Mouse (Mus musculus): Measurements from ENCODE around the gene Man2b1. TPM values are rescaled to one million over a fixed set of nuclear protein-coding genes. Genes with fewer than 3 reads are reported as not detected.
A peak's percentile ranks its signal among the peaks of the same experiment; 100 is the strongest.

Man2b1 gene
- polyA plus RNA-seq, 1 experiment from 2014 or later = 17.7 TPM

DNA sequence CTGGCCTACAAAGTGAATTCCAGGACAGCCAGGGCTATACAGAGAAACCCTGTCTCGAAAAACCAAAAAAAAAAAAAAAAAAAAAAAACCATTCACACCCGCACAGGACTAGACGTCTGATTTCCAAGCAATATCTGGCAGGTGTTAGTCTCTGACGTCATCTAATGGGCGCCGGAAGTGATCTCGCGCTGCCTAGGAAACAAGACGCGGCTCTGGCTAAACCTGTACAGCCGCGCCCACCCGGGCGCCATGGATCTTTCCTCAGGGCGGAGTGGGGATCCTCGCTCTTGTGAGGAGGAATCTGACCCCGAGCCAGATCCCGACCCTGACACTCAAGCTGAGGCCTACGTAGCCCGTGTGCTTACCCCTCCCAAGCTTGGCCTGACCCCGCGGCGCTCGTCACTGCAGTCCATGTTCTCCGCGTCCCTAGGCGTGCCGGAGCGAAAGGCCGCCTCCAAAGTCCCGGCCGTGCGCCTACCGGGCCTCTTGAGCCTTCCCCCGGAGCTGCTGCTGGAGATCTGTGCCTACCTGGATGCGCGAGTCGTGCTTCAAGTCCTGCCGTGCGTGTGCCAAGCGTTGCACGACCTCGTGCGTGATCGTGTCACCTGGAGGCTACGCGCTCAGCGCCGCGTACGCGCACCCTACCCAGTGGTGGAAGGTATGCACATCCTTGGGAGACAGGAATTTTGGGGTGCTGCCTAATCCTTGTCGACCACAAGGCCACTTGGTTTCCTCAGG, 23.0 kb upstream of the Man2b1 start, which contains the start of gene Fbxw9:
TSS of gene Fbxw9 (plus strand) at position 177 of the 738 bp plus-strand sequence.
- Histone ChIP-seq H3K4me3 (peak within 1 kb of the TSS; percentile 94), H3K4me1 (replicated peaks) (peaks cover 24% of the 10 kb centered on the region), H3K9ac (peak within 1 kb of the TSS; percentile 91), H3K27me3 (no peaks in the 10 kb centered on the region), H3K36me3 (peaks cover 46% of the 10 kb centered on the region), H3K27ac (peak within 1 kb of the TSS; percentile 70), H3K9me3 (no peaks in the 10 kb centered on the region), H3K4me2 (peak within 1 kb of the TSS; percentile 95)
- 0% methylated on average over 53 of the region's 53 CpGs for WGBS
- peak; percentile 92 for ATAC-seq (ENCODE audit: low FRiP score)

DNA sequence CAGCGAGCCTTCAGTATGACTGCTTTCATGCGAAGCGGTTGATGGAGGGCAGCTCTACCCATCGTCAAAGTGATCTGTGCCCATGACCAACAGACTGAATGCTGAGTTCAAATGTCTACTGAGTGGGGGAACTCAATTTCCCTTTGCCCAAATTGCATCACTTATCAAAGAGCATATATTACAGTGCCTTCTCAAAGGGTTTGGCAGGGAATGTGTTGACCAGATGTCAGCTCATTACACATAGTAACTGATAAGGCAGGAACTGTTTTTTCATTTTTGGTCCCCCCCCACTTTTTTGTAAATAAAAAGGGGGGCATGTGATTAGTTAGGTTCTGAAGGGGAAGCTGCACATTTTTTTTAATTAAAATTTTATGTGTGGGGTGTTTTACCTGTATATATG, 20.5 kb upstream of the Man2b1 start:
- ATAC-seq (ENCODE audit: low FRiP score) = no peak
- peaks cover 47% of the 10 kb centered on the region for H3K36me3 ChIP-seq

DNA sequence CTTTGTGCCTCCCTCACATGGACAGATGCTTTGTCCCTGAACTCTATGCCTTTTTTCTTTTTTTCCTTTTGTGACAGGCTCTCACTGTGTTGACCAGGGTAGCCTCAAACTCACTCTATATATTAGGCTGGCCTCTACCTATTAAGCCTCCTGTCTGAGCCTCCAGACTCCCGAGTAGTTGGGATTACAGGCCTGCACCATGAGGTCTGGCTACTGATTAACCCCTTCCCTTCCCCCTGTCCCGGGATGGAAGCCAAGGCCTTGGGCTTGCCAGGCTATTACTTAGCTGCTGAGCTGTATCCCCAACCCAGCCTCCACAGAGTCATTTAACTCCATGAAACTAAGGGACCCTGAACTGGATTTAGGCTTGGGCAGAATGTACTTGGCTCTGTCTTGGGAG, 17.9 kb upstream of the Man2b1 start:
- no peak overlapping the region for H3K27ac ChIP-seq
- ATAC-seq (ENCODE audit: low FRiP score) = no peak
- WGBS = 43% methylated on average over 2 of the region's 2 CpGs
- H3K4me1 ChIP-seq (replicated peaks) = peaks cover 24% of the 10 kb centered on the region
- peaks cover 62% of the 10 kb centered on the region for H3K36me3 ChIP-seq
- H3K9ac ChIP-seq = no peak overlapping the region
- no peak overlapping the region for H3K4me2 ChIP-seq
- H3K27me3 ChIP-seq = no peaks in the 10 kb centered on the region
- H3K4me3 ChIP-seq = no peak overlapping the region
- H3K9me3 ChIP-seq = no peaks in the 10 kb centered on the region

More for the DNA sequence above, 20.5 kb upstream of the Man2b1 start:
- Histone ChIP-seq H3K4me1 (replicated peaks) (peaks cover 24% of the 10 kb centered on the region), H3K27ac (no peak overlapping the region), H3K4me3 (no peak overlapping the region), H3K4me2 (peak overlapping the region; percentile 95; the same call in 1 of the 2 replicates), H3K9ac (no peak overlapping the region), H3K9me3 (no peaks in the 10 kb centered on the region), H3K27me3 (no peaks in the 10 kb centered on the region)
- 94% methylated on average over 4 of the region's 4 CpGs for WGBS

DNA sequence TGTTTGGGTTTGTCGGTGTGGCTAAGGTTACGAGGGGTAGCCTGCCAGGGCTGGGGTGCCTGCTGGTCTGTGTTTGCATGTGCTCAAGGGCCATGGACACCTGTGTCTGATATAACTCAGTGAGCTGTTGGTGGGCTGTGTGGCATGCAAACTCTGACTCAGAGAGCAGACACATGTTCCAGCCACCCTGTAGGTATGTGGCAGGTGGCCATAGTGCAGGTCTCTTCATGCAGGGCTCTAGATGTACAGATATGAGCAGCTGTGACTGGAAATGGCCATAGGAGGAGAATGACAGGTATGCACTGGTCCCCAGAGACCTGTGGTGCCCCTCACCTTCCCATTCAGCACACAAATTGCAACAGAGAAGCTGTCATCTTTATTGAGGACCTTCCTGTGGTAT, 15.9 kb upstream of the Man2b1 start:
- no peak for ATAC-seq (ENCODE audit: low FRiP score)
- no peak overlapping the region for H3K27ac ChIP-seq
- no peaks in the 10 kb centered on the region for H3K27me3 ChIP-seq
- no peak overlapping the region for H3K9ac ChIP-seq
- no peaks in the 10 kb centered on the region for H3K9me3 ChIP-seq
- peaks cover 58% of the 10 kb centered on the region for H3K36me3 ChIP-seq
- peaks cover 14% of the 10 kb centered on the region for H3K4me1 ChIP-seq (replicated peaks)
- no peak overlapping the region for H3K4me3 ChIP-seq
- H3K4me2 ChIP-seq = no peak overlapping the region
- 91% methylated on average over 2 of the region's 2 CpGs for WGBS

DNA sequence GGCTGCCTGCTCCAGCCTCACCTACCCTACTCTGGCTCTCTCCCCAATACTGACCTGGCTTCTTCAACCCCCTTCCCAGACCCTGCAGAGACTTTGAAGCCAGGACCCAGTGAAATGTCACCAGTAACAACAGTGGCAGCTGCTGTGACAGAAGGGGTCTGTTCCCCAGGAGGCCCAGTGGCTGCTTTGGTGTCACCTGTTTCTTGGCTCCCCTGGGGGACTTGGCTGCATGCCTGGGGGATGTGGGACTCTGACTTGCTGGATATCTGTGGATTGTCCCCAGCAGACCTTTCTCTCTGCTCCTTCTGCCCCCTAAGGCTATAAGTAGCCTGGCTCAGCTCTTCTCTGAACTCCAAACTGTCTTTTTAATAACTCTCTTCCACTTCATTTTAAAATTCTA, 15.1 kb upstream of the Man2b1 start, which contains the start of gene Gm5741:
TSS of gene Gm5741 (minus strand) at position 1 of the 400 bp plus-strand sequence.
- Histone ChIP-seq H3K27me3 (no peaks in the 10 kb centered on the region), H3K4me3 (no peak within 1 kb of the TSS), H3K9ac (peak within 1 kb of the TSS; percentile 35; the same call in 1 of the 2 replicates), H3K4me2 (no peak within 1 kb of the TSS), H3K9me3 (no peaks in the 10 kb centered on the region), H3K4me1 (replicated peaks) (peaks cover 17% of the 10 kb centered on the region), H3K36me3 (peaks cover 50% of the 10 kb centered on the region), H3K27ac (no peak within 1 kb of the TSS)
- ATAC-seq (ENCODE audit: low FRiP score) = no peak

DNA sequence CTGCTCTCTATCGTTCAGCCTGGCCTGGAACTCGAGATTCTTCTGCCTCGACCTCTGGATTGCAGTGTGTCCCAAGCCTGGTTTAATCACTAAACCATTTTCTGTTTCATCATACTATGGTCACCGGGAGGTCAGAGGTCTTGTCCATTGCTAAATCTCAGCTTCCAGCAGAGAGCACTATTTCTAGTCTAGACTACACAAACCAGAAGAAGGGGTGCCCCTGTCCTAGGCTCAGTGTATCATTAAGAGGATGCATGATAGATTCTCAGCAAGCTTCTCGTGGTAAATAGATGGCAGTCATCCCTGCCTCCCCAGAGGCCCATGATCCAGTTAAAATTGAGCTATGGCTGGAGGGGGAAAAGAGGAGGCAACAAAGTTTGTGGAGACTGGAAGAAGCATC, 12.0 kb upstream of the Man2b1 start:
- ATAC-seq (ENCODE audit: low FRiP score) = no peak
- no peaks in the 10 kb centered on the region for H3K9me3 ChIP-seq
- peak overlapping the region; percentile 94 for H3K27ac ChIP-seq
- peak overlapping the region; percentile 89; the same call in 1 of the 2 replicates for H3K9ac ChIP-seq
- peak overlapping the region; percentile 68 for H3K4me2 ChIP-seq
- peaks cover 61% of the 10 kb centered on the region for H3K36me3 ChIP-seq
- WGBS = 86% methylated on average over 5 of the region's 5 CpGs
- no peaks in the 10 kb centered on the region for H3K27me3 ChIP-seq
- H3K4me3 ChIP-seq = peak overlapping the region; percentile 87
- H3K4me1 ChIP-seq (replicated peaks) = peaks cover 22% of the 10 kb centered on the region

DNA sequence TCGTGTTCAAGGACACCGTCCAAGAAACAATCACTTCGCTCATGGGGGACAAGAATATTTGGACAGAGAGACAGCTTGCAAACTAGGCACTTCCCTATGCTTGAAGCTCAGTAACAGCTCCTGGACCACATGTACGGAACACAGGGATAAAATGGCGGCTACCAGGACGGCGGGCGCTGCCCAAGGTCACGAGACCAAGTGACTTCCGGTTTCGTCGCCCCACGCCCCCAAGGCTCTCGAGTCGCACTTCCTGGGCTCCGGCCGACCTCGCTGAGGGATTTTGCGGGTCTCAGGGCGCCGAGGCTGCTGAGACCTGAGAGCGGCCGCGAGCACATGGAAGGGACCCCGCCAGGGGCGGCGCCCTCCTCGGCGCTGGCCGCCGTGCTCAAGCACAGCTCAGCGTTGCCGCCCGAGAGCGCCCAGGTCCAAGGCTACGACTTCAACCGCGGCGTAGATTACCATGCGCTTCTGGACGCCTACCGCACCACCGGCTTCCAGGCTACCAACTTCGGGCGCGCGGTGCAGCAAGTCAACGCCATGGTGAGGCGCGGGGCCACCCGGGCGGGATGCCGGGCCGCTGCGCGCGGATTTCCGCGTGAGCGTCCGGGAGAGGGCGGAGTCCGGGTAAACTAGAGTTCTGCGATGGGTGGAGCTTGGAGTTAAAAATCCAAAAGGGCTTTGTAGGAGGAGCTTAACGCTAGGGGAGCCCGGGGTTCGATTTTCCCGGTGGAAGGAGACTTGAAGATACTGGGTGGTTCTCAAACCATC, 11.4 kb upstream of the Man2b1 start, which contains the start of gene Dhps:
TSS of gene Dhps (plus strand) at position 244 of the 768 bp plus-strand sequence.
- peaks cover 61% of the 10 kb centered on the region for H3K36me3 ChIP-seq
- peak within 1 kb of the TSS; percentile 68 for H3K4me2 ChIP-seq
- peak within 1 kb of the TSS; percentile 89 for H3K9ac ChIP-seq
- under 1% methylated on average over 68 of the region's 68 CpGs for WGBS
- peaks cover 23% of the 10 kb centered on the region for H3K4me1 ChIP-seq (replicated peaks)
- peak within 1 kb of the TSS; percentile 94 for H3K27ac ChIP-seq
- peak within 1 kb of the TSS; percentile 87 for H3K4me3 ChIP-seq
- H3K9me3 ChIP-seq = no peaks in the 10 kb centered on the region
- no peaks in the 10 kb centered on the region for H3K27me3 ChIP-seq
- ATAC-seq (ENCODE audit: low FRiP score) = peak; percentile 89

DNA sequence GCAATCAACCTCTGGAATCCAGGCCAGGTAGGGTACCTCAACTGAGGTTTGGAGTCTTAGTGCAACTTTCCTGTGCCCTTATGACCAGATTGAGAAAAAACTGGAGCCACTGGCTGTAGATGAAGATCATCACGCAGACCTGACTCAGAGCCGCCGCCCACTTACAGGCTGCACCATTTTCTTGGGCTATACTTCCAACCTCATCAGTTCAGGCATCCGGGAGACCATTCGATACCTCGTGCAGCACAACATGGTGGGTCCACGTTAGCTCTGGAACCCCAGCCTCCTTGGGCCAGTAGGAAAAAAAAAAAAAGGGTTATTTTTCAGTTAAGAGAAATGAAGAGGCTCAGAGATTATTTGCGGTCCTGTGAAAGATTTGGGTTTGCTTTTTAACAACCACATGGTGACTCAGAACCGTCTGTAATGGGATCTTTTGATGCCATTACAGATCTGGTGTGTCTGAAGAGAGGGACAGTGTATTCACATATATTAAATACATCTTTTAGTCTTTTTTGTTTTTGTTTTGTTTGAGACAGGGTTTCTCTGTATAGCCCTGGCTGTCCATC, 10.6 kb upstream of the Man2b1 start:
- Histone ChIP-seq H3K9me3 (no peaks in the 10 kb centered on the region), H3K4me2 (peak overlapping the region; percentile 68), H3K27ac (peak overlapping the region; percentile 94), H3K9ac (peak overlapping the region; percentile 89), H3K27me3 (no peaks in the 10 kb centered on the region), H3K4me3 (peak overlapping the region; percentile 87), H3K4me1 (replicated peaks) (peaks cover 25% of the 10 kb centered on the region), H3K36me3 (peaks cover 54% of the 10 kb centered on the region)
- WGBS = 47% methylated on average over 9 of the region's 9 CpGs
- no peak for ATAC-seq (ENCODE audit: low FRiP score)

DNA sequence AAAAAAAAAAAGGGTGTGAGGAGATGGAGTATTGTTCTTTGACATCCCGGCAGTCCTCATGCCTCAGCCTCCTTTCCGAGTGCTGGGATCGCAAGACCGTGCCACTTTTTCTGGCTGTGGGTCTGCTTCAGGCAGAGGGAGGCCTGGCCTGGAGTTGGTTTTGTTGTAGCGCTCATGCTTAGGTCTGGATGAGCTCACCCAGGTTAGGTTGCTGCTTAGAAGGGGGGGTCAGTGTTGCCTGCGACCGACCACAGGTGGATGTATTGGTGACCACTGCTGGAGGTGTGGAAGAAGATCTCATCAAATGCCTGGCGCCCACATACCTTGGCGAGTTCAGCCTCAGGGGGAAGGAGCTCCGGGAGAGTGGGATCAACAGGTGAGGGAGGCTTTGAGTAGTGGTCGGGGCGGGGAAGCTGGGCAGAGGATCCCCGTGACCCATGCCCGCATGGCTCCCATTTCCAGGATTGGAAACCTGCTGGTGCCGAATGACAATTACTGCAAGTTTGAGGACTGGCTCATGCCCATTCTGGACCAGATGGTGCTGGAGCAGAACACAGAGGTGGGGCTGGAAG, 9.9 kb upstream of the Man2b1 start:
- Histone ChIP-seq H3K27me3 (no peaks in the 10 kb centered on the region), H3K4me3 (no peak overlapping the region), H3K36me3 (peaks cover 51% of the 10 kb centered on the region), H3K9me3 (no peaks in the 10 kb centered on the region), H3K27ac (no peak overlapping the region), H3K4me1 (replicated peaks) (peaks cover 25% of the 10 kb centered on the region), H3K4me2 (peak overlapping the region; percentile 68), H3K9ac (no peak overlapping the region)
- 93% methylated on average over 15 of the region's 15 CpGs for WGBS
- ATAC-seq (ENCODE audit: low FRiP score) = no peak

DNA sequence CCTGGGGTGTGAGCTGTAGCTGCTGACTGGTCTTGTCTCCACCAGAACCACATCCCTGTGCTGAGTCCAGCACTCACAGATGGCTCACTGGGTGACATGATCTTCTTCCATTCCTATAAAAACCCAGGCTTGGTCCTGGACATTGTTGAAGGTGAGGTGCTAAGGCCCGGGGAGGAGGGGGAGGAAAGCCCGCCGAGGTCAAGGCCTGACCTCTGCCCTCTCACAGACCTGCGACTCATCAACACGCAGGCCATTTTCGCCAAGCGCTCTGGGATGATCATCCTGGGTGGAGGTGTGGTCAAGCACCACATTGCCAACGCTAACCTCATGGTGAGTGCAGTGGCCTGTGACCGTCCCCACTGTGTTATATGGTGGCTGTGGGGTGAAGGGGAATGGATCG, 8.9 kb upstream of the Man2b1 start:
- Histone ChIP-seq H3K4me2 (no peak overlapping the region), H3K36me3 (peaks cover 49% of the 10 kb centered on the region), H3K27me3 (no peaks in the 10 kb centered on the region), H3K4me3 (no peak overlapping the region), H3K9me3 (no peaks in the 10 kb centered on the region), H3K4me1 (replicated peaks) (peaks cover 25% of the 10 kb centered on the region), H3K27ac (no peak overlapping the region), H3K9ac (no peak overlapping the region)
- no peak for ATAC-seq (ENCODE audit: low FRiP score)
- 84% methylated on average over 10 of the region's 10 CpGs for WGBS

DNA sequence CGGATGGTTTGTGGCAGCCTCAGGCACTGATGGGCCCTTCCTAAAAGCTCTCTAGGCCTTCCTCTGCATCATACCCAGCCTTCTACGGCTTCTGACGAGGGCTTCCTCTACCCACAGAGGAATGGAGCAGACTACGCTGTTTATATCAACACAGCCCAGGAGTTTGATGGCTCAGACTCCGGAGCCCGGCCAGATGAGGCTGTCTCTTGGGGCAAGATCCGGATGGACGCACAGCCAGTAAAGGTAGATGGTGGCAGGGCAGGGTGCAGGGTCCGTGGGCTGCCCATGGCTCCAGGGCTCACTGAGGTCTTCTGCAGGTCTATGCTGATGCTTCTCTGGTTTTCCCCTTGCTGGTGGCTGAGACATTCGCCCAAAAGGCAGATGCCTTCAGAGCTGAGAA, 8.5 kb upstream of the Man2b1 start:
- Histone ChIP-seq H3K9ac (no peak overlapping the region), H3K27me3 (no peaks in the 10 kb centered on the region), H3K4me2 (no peak overlapping the region), H3K4me3 (no peak overlapping the region), H3K4me1 (replicated peaks) (peaks cover 29% of the 10 kb centered on the region), H3K9me3 (no peaks in the 10 kb centered on the region), H3K27ac (no peak overlapping the region), H3K36me3 (peaks cover 48% of the 10 kb centered on the region)
- WGBS = 97% methylated on average over 10 of the region's 10 CpGs
- no peak for ATAC-seq (ENCODE audit: low FRiP score)

DNA sequence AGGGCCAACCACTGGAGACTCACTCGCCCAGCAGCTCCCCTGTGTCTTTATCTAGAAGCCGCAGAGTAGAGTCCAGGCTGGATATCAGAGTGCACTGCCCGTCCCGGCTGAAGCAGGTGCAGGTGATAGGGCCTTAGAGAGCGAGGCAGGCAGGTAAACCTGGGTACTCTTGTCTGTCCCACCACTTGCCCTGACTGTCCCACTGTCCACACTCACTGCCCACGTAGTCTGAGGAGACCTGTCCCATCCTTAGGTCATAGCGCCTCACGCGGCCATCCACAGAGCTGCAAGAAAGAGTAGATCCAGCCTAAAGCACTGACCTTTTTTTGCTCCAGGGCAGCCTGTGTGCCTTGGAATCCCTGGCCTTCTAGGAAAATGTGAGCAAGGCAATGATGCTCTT, 7.1 kb upstream of the Man2b1 start:
- Histone ChIP-seq H3K4me3 (no peak overlapping the region), H3K9ac (no peak overlapping the region), H3K4me1 (replicated peaks) (peaks cover 31% of the 10 kb centered on the region), H3K9me3 (no peaks in the 10 kb centered on the region), H3K27ac (no peak overlapping the region), H3K36me3 (peaks cover 48% of the 10 kb centered on the region), H3K27me3 (no peaks in the 10 kb centered on the region), H3K4me2 (no peak overlapping the region)
- WGBS = 82% methylated on average over 9 of the region's 9 CpGs
- no peak for ATAC-seq (ENCODE audit: low FRiP score)
